Mouse (Mus musculus) intestine, embryonic 14.5 days (tissue): Measurements from ENCODE around the gene Stk11ip. TPM values are rescaled to one million over a fixed set of nuclear protein-coding genes. Genes with fewer than 3 reads are reported as not detected.

Source experiments
- ATAC-seq: fragments of 200-750 bp; cut with Nextera tagmentation; replicated peaks from 2 replicates; pipeline ENCODE4 v1.8.0; 2017; ENCODE audit warnings: low read depth, moderate number of reproducible peaks, moderate TSS enrichment, moderate library complexity; ENCODE audit not compliant: low FRiP score, low TSS enrichment
- DNase-seq: peaks from one replicate; pipeline ENCODE4 v3.0.0-alpha.2; 2018; ENCODE audit warnings: low spot score
- H3K27ac ChIP-seq: fragments of 300-500 bp; sonication (generic); 2 replicates; pipeline ENCODE4 v1.5.1; 2014; ENCODE audit warnings: low read depth, mild to moderate bottlenecking, control low read depth
- H3K27me3 ChIP-seq: fragments of 300-500 bp; sonication (generic); replicated peaks from 2 replicates; pipeline ENCODE4 v1.6.1; 2014; ENCODE audit warnings: low read length, control low read depth; ENCODE audit not compliant: control insufficient read depth, insufficient read depth
- H3K36me3 ChIP-seq: fragments of 300-500 bp; sonication (generic); 2 replicates; pipeline ENCODE4 v1.6.1; 2014; ENCODE audit warnings: low read length, control low read depth; ENCODE audit not compliant: control insufficient read depth, insufficient read depth
- H3K4me1 ChIP-seq: fragments of 300-500 bp; sonication (generic); replicated peaks from 2 replicates; pipeline ENCODE4 v1.6.1; 2014; ENCODE audit warnings: low read length, control low read depth, mixed read lengths; ENCODE audit not compliant: control insufficient read depth, insufficient read depth
- H3K4me2 ChIP-seq: fragments of 300-500 bp; sonication (generic); 2 replicates; pipeline ENCODE4 v1.6.1; 2014; ENCODE audit warnings: low read length
- H3K4me3 ChIP-seq: fragments of 300-500 bp; sonication (generic); 2 replicates; pipeline ENCODE4 v1.5.1; 2014; ENCODE audit warnings: low read depth, low read length, control low read depth, mixed read lengths
- H3K9ac ChIP-seq: fragments of 300-500 bp; sonication (generic); 2 replicates; pipeline ENCODE4 v1.6.1; 2014; ENCODE audit warnings: mild to moderate bottlenecking, low read length
- H3K9me3 ChIP-seq: fragments of 300-500 bp; sonication (generic); 2 replicates; pipeline ENCODE4 v1.6.1; 2016; ENCODE audit warnings: low read length, control low read depth; ENCODE audit not compliant: control insufficient read depth
- WGBS: fragments of 180-500 bp; shearing (Covaris S2); extraction: QIAGEN DNeasy Blood & Tissue Kit; methylation state at CpG from one replicate; pipeline ENCODE4 v1.1.7; 2014; 5-methylcytosine and 5-hydroxymethylcytosine counted together
- polyA plus RNA-seq: library from polyadenylated mRNA; unstranded; fragments of >200 nt; fragmentation: Nextera tagmentation; extraction: Ambion mirVana; gene quantifications from 2 replicates; pipeline ENCODE4 v1.2.1, GENCODE M21; 2014

Gene Stk11ip
- polyA plus RNA-seq, 1 experiment from 2014 or later: 16.3 TPM

- Histone ChIP-seq H3K9me3 (no peaks in the 10 kb centered on the region), H3K27me3 (no peaks in the 10 kb centered on the region), H3K27ac (no peak overlapping the region), H3K4me1 (peaks cover 12% of the 10 kb centered on the region), H3K4me2 (no peak overlapping the region), H3K4me3 (no peak overlapping the region), H3K9ac (no peak overlapping the region), H3K36me3 (peaks cover 88% of the 10 kb centered on the region)
- ATAC-seq: no peak
- DNase-seq: no peak
- 84% methylated on average over 7 of the region's 7 CpGs for WGBS
Measured at GRCm38 (mm10) chr1:75499441-75499840, 21.9 kb upstream of the Stk11ip start.

GRCm38 (mm10) chr1:75501905-75502304 lies 19.4 kb upstream of the Stk11ip start:
- DNase-seq: no peak
- 92% methylated on average over 9 of the region's 9 CpGs for WGBS
- no peaks in the 10 kb centered on the region for H3K27me3 ChIP-seq
- H3K9me3 ChIP-seq: no peaks in the 10 kb centered on the region
- H3K4me3 ChIP-seq: no peak overlapping the region
- no peak overlapping the region for H3K4me2 ChIP-seq
- no peak for ATAC-seq
- no peak overlapping the region for H3K27ac ChIP-seq
- no peak overlapping the region for H3K9ac ChIP-seq
- peaks cover 22% of the 10 kb centered on the region for H3K4me1 ChIP-seq
- peaks cover 78% of the 10 kb centered on the region for H3K36me3 ChIP-seq

- Histone ChIP-seq H3K9me3 (no peaks in the 10 kb centered on the region), H3K4me2 (peak overlapping the region; percentile 91; the same call in 1 of the 2 replicates), H3K27ac (no peak overlapping the region), H3K4me3 (no peak overlapping the region), H3K4me1 (peaks cover 27% of the 10 kb centered on the region), H3K27me3 (no peaks in the 10 kb centered on the region), H3K9ac (no peak overlapping the region), H3K36me3 (peaks cover 66% of the 10 kb centered on the region)
- WGBS: 83% methylated on average over 25 of the region's 25 CpGs
- ATAC-seq: no peak
- DNase-seq: no peak
Measured at GRCm38 (mm10) chr1:75502945-75503650, 18.2 kb upstream of the Stk11ip start.

- no peaks in the 10 kb centered on the region for H3K27me3 ChIP-seq
- peaks cover 27% of the 10 kb centered on the region for H3K4me1 ChIP-seq
- 0 out of 2 replicates have a peak overlapping the region, but pooled peaks have one; percentile 75 for H3K4me3 ChIP-seq
- H3K9ac ChIP-seq: no peak overlapping the region
- no peak for DNase-seq
- ATAC-seq: no peak
- H3K4me2 ChIP-seq: peak overlapping the region; percentile 91
- peaks cover 61% of the 10 kb centered on the region for H3K36me3 ChIP-seq
- 69% methylated on average over 23 of the region's 23 CpGs for WGBS
- H3K27ac ChIP-seq: no peak overlapping the region
- H3K9me3 ChIP-seq: no peaks in the 10 kb centered on the region
Measured at GRCm38 (mm10) chr1:75503651-75503980, 17.7 kb upstream of the Stk11ip start.

GRCm38 (mm10) chr1:75504256-75505045 lies 16.9 kb upstream of the Stk11ip start:
- Histone ChIP-seq H3K4me1 (peaks cover 27% of the 10 kb centered on the region), H3K27ac (no peak overlapping the region), H3K4me3 (peak overlapping the region; percentile 75), H3K4me2 (peak overlapping the region; percentile 91), H3K36me3 (peaks cover 53% of the 10 kb centered on the region), H3K9ac (peak overlapping the region; percentile 98), H3K27me3 (no peaks in the 10 kb centered on the region), H3K9me3 (no peaks in the 10 kb centered on the region)
- WGBS: 65% methylated on average over 9 of the region's 9 CpGs
- ATAC-seq (no peak), DNase-seq (no peak)

- Histone ChIP-seq H3K9ac (peak overlapping the region; percentile 98), H3K4me1 (peaks cover 27% of the 10 kb centered on the region), H3K9me3 (no peaks in the 10 kb centered on the region), H3K4me3 (peak overlapping the region; percentile 75), H3K27ac (peak overlapping the region; percentile 99), H3K27me3 (no peaks in the 10 kb centered on the region), H3K36me3 (peaks cover 44% of the 10 kb centered on the region), H3K4me2 (peak overlapping the region; percentile 91)
- DNase-seq (peak; percentile 89), ATAC-seq (peak; percentile 54)
- WGBS: under 1% methylated on average over 84 of the region's 84 CpGs
Measured at GRCm38 (mm10) chr1:75505159-75505955, 16.0 kb upstream of the Stk11ip start.

- Histone ChIP-seq H3K4me3 (peak within 1 kb of the TSS; percentile 75), H3K27ac (peak within 1 kb of the TSS; percentile 99), H3K27me3 (no peaks in the 10 kb centered on the region), H3K36me3 (peaks cover 35% of the 10 kb centered on the region), H3K4me2 (peak within 1 kb of the TSS; percentile 91), H3K4me1 (peaks cover 33% of the 10 kb centered on the region), H3K9ac (peak within 1 kb of the TSS; percentile 98), H3K9me3 (no peaks in the 10 kb centered on the region)
- ATAC-seq (peak; percentile 92), DNase-seq (peak; percentile 91)
- under 1% methylated on average over 65 of the region's 65 CpGs for WGBS
Measured at GRCm38 (mm10) chr1:75505956-75506831, 15.1 kb upstream of the Stk11ip start, which contains the start of gene Obsl1. Obsl1 (minus strand) TSS chr1:75506452.
